Mouse (Mus musculus) kidney, embryonic 16.5 days (tissue): ENCODE data around the gene Hif1an. TPM values are rescaled to one million over a fixed set of nuclear protein-coding genes. Genes with fewer than 3 reads are reported as not detected.

Experiments
- ATAC-seq: fragments of 200-750 bp; cut with Nextera tagmentation; 2 replicates; pipeline ENCODE4 v1.8.0; 2017; ENCODE audit warnings: moderate TSS enrichment; ENCODE audit not compliant: low FRiP score, low TSS enrichment
- H3K27ac ChIP-seq: fragments of 300-500 bp; sonication (generic); 2 replicates; pipeline ENCODE4 v1.5.1; 2014; ENCODE audit warnings: low read length
- H3K27me3 ChIP-seq: fragments of 300-500 bp; sonication (generic); 2 replicates; pipeline ENCODE4 v1.6.1; 2014; ENCODE audit warnings: low read length, control low read depth, mixed read lengths; ENCODE audit not compliant: insufficient read depth
- H3K36me3 ChIP-seq: fragments of 300-500 bp; sonication (generic); 2 replicates; pipeline ENCODE4 v1.6.1; 2014; ENCODE audit warnings: low read length, control low read depth, mixed read lengths; ENCODE audit not compliant: insufficient read depth
- H3K4me1 ChIP-seq: fragments of 300-500 bp; sonication (generic); 2 replicates; pipeline ENCODE4 v1.6.1; 2014; ENCODE audit warnings: low read length, control low read depth, mixed read lengths; ENCODE audit not compliant: insufficient read depth
- H3K4me2 ChIP-seq: fragments of 300-500 bp; sonication (generic); replicated peaks from 2 replicates; pipeline ENCODE4 v1.6.1; 2014; ENCODE audit warnings: low read depth, low read length
- H3K4me3 ChIP-seq: fragments of 300-500 bp; sonication (generic); 2 replicates; pipeline ENCODE4 v1.5.1; 2014; ENCODE audit warnings: mild to moderate bottlenecking, low read length
- H3K9ac ChIP-seq: fragments of 300-500 bp; sonication (generic); replicated peaks from 2 replicates; pipeline ENCODE4 v1.6.1; 2014; ENCODE audit warnings: low read length
- H3K9me3 ChIP-seq: fragments of 300-500 bp; sonication (generic); 2 replicates; pipeline ENCODE4 v1.6.1; 2016; ENCODE audit warnings: low read length, control low read depth
- WGBS: fragments of 180-500 bp; shearing (Covaris S2); extraction: QIAGEN DNeasy Blood & Tissue Kit; methylation state at CpG from one replicate; pipeline ENCODE4 v1.1.7; 2014; 5-methylcytosine and 5-hydroxymethylcytosine counted together
- polyA plus RNA-seq: library from polyadenylated mRNA; unstranded; fragments of >200 nt; fragmentation: Nextera tagmentation; extraction: Ambion mirVana; gene quantifications from 2 replicates; pipeline ENCODE4 v1.2.1, GENCODE M21; 2015

Hif1an gene
- polyA plus RNA-seq, 1 experiment from 2014 or later = 32.8 TPM

GRCm38 (mm10) chr19:44590992-44591391, 28.3 kb downstream of the Hif1an start:
- Histone ChIP-seq H3K27me3 (0 out of 2 replicates have a peak, but pooled peaks cover 3% of the 10 kb centered on the region), H3K9ac (no peak overlapping the region), H3K36me3 (no peaks in the 10 kb centered on the region), H3K4me1 (peaks cover 12% of the 10 kb centered on the region), H3K27ac (no peak overlapping the region), H3K4me3 (no peak overlapping the region), H3K4me2 (no peak overlapping the region), H3K9me3 (no peaks in the 10 kb centered on the region)
- WGBS = 76% methylated on average over 18 of the region's 18 CpGs
- no peak for ATAC-seq

GRCm38 (mm10) chr19:44591638-44592037, 29.0 kb downstream of the Hif1an start:
- Histone ChIP-seq H3K27me3 (no peaks in the 10 kb centered on the region), H3K4me3 (no peak overlapping the region), H3K4me1 (peaks cover 12% of the 10 kb centered on the region), H3K4me2 (no peak overlapping the region), H3K9ac (no peak overlapping the region), H3K36me3 (no peaks in the 10 kb centered on the region), H3K9me3 (no peaks in the 10 kb centered on the region), H3K27ac (no peak overlapping the region)
- 69% methylated on average over 6 of the region's 6 CpGs for WGBS
- ATAC-seq = no peak

GRCm38 (mm10) chr19:44594180-44594579, 31.5 kb downstream of the Hif1an start:
- Histone ChIP-seq H3K36me3 (no peaks in the 10 kb centered on the region), H3K4me2 (no peak overlapping the region), H3K9ac (no peak overlapping the region), H3K9me3 (no peaks in the 10 kb centered on the region), H3K27ac (no peak overlapping the region), H3K27me3 (no peaks in the 10 kb centered on the region), H3K4me3 (no peak overlapping the region), H3K4me1 (peaks cover 25% of the 10 kb centered on the region)
- WGBS = 94% methylated on average over 14 of the region's 14 CpGs
- ATAC-seq = no peak

GRCm38 (mm10) chr19:44618166-44618565, 55.5 kb downstream of the Hif1an start:
- 39% methylated on average over 7 of the region's 7 CpGs for WGBS
- H3K4me1 ChIP-seq = no peaks in the 10 kb centered on the region
- no peak overlapping the region for H3K4me2 ChIP-seq
- no peaks in the 10 kb centered on the region for H3K9me3 ChIP-seq
- H3K27me3 ChIP-seq = no peaks in the 10 kb centered on the region
- H3K4me3 ChIP-seq = no peak overlapping the region
- no peak overlapping the region for H3K27ac ChIP-seq
- no peaks in the 10 kb centered on the region for H3K36me3 ChIP-seq
- ATAC-seq = no peak; the same call in 1 of the 2 replicates
- no peak overlapping the region for H3K9ac ChIP-seq

Other genes with a start within 250 kb of the Hif1an start
- gene Scd4, start 229.8 kb upstream of the Hif1an start, polyA plus RNA-seq = 0.12 and 0.17 TPM in 2 replicates
- 3.1 and 3.3 TPM in 2 replicates for gene Scd1, start 155.0 kb upstream of the Hif1an start, polyA plus RNA-seq
- gene Wnt8b, start 69.4 kb upstream of the Hif1an start, polyA plus RNA-seq = 2.6 and 2.8 TPM in 2 replicates
- gene Sec31b, start 17.0 kb upstream of the Hif1an start, polyA plus RNA-seq = 1.3 and 1.9 TPM in 2 replicates
- gene Gm20538, start 10.0 kb upstream of the Hif1an start, polyA plus RNA-seq = 1.2 TPM in 1 of 2 replicates, not detected in the other
- gene Ndufb8, start 7.4 kb upstream of the Hif1an start, polyA plus RNA-seq = 632 and 676 TPM in 2 replicates
- 23.8 and 33.2 TPM in 2 replicates for gene Pax2, start 193.2 kb downstream of the Hif1an start, polyA plus RNA-seq